Mouse (Mus musculus) liver, embryonic 14.5 days (tissue): ENCODE measurements around the gene Dlx1. TPM values are rescaled to one million over a fixed set of nuclear protein-coding genes. Genes with fewer than 3 reads are reported as not detected.

ENCODE experiments used
- ATAC-seq: fragments of 200-750 bp; cut with Nextera tagmentation; 2 replicates; pipeline ENCODE4 v1.8.0; 2017; ENCODE audit warnings: moderate number of reproducible peaks, mild to moderate bottlenecking, moderate library complexity; ENCODE audit not compliant: insufficient read depth
- DNase-seq, 3 experiments: peaks; one replicate each; pipeline ENCODE4 v3.0.0-alpha.2; 2012 to 2013; ENCODE audit warnings: low read depth in 3 of 3, low spot score in 3 of 3
- H3K27ac ChIP-seq: fragments of 300-500 bp; sonication (generic); 2 replicates; pipeline ENCODE4 v1.5.1; 2014; ENCODE audit warnings: moderate library complexity, mild to moderate bottlenecking, control low read depth, inconsistent platforms
- H3K27me3 ChIP-seq: fragments of 300-500 bp; sonication (generic); 2 replicates; pipeline ENCODE4 v1.6.1; 2014; ENCODE audit warnings: mild to moderate bottlenecking, low read length, moderate library complexity; ENCODE audit not compliant: control insufficient read depth, insufficient read depth
- H3K36me3 ChIP-seq: fragments of 300-500 bp; sonication (generic); replicated peaks from 2 replicates; pipeline ENCODE4 v1.6.1; 2014; ENCODE audit warnings: low read depth; ENCODE audit not compliant: control insufficient read depth, insufficient read depth
- H3K4me1 ChIP-seq, 2 experiments: fragments of 200-500 bp in 1 of 2; fragments of 300-500 bp in 1 of 2; sonication (generic) in 1 of 2; replicated peaks; 2 replicates each; pipeline ENCODE4 v1.6.1; 2012 to 2014; ENCODE audit warnings: antibody characterized with exemption in 1 of 2, inconsistent platforms in 1 of 2, low read length in 1 of 2; ENCODE audit not compliant: control insufficient read depth in 2 of 2, insufficient read depth in 2 of 2
- H3K4me2 ChIP-seq: fragments of 300-500 bp; sonication (generic); 2 replicates; pipeline ENCODE4 v1.6.1; 2014; ENCODE audit warnings: low read depth, mild to moderate bottlenecking, control low read depth, moderate library complexity
- H3K4me3 ChIP-seq, 2 experiments: fragments of 200-500 bp in 1 of 2; fragments of 300-500 bp in 1 of 2; sonication (generic) in 1 of 2; 2 replicates each; pipeline ENCODE4 v1.5.1; 2012 to 2014; ENCODE audit warnings: low read depth in 2 of 2, low read length in 2 of 2, mild to moderate bottlenecking in 2 of 2, control low read depth in 1 of 2, inconsistent platforms in 1 of 2, moderate library complexity in 1 of 2; ENCODE audit not compliant: insufficient read depth in 1 of 2
- H3K9ac ChIP-seq: fragments of 300-500 bp; sonication (generic); replicated peaks from 2 replicates; pipeline ENCODE4 v1.6.1; 2014; ENCODE audit warnings: mild to moderate bottlenecking, control low read depth, moderate library complexity
- H3K9me3 ChIP-seq: fragments of 300-500 bp; sonication (generic); 2 replicates; pipeline ENCODE4 v1.6.1; 2016; ENCODE audit warnings: low read length, mixed read lengths; ENCODE audit not compliant: control insufficient read depth
- CTCF ChIP-seq: IDR thresholded peaks from 2 replicates; pipeline ENCODE4 v1.5.1; 2016; ENCODE audit warnings: antibody characterized with exemption, low read depth, control low read depth
- EP300 ChIP-seq: IDR thresholded peaks from 2 replicates; pipeline ENCODE4 v1.6.1; 2016; ENCODE audit warnings: antibody characterized with exemption, low read depth
- WGBS: fragments of 180-500 bp; shearing (Covaris S2); extraction: QIAGEN DNeasy Blood & Tissue Kit; methylation state at CpG from one replicate; pipeline ENCODE4 v1.1.7; 2014; ENCODE audit not compliant: insufficient replicate concordance; 5-methylcytosine and 5-hydroxymethylcytosine counted together
- polyA plus RNA-seq, 2 experiments: library from polyadenylated mRNA; depleted of rRNA in 1 of 2; stranded (reverse) in 1 of 2; unstranded in 1 of 2; fragments of >200 nt; fragmentation: Nextera tagmentation in 1 of 2; extraction: Ambion mirVana in 1 of 2; gene quantifications; 2 replicates each; pipeline versions ENCODE4 v1.2.1 to v1.2.3; 2012 to 2014

The Dlx1 gene
- polyA plus RNA-seq, 2 experiments, result 0.07 TPM; not detected in 1

DNA sequence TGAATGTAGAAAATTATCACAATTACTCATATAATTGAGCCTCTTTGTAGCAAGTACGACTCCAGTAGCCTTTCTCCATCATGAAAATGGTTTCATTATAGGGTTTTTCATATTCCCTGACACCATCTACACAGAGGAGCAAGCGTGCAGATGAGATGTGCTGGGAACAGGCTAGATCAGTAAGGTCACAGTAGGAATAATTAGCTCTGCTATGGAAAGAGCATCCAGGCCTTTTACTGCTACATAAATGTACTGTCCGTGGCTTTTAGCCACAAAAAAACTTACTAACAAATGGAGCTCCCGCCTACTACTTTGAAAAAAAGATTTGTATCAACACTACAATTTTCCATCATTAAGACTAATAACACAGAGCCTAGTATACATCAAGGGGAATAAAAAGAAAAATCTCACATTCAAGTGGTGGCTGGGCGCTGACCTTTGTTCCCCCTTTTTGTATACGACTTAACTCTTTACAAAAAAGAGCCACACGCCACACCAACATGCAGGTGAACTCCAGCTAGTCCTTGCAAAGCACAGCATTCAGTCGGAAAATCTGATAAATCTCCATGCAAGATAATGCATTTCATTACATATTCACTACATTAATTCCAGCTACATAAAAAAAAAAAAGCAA is 10.3 kb upstream of the Dlx1 start:
- H3K27me3 ChIP-seq, result no peaks in the 10 kb centered on the region
- no peak for TF ChIP-seq EP300
- no peak for TF ChIP-seq CTCF
- no peaks in the 10 kb centered on the region for H3K36me3 ChIP-seq
- WGBS, result 75% methylated on average over 8 of the region's 8 CpGs
- no peak overlapping the region for H3K4me2 ChIP-seq
- DNase-seq, result no peak
- no peaks in the 10 kb centered on the region for H3K9me3 ChIP-seq
- no peak overlapping the region for H3K9ac ChIP-seq
- H3K4me3 ChIP-seq, result no peak overlapping the region
- H3K27ac ChIP-seq, result no peak overlapping the region
- no peaks in the 10 kb centered on the region for H3K4me1 ChIP-seq
- no peak for ATAC-seq

DNA sequence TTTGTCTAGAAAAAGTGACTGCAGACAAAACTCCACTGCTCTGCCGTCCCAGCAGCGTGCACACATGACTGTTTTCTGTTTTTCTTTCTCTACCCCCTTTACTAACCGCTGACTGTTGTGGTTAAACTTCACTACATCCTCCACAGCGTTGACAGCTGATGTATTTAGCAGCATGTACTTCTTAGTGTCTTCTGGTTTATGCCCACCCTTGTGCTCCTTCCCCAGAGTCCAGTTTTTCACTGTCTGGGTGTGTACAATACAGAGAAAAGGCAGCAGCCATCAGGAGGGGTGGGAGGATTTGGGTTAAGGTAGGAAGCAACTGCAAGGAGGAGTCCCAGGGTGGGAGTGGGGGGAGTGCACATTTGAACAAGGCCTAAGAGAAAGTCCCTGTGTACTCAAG is 5.0 kb upstream of the Dlx1 start:
- TF ChIP-seq CTCF, result no peak
- no peak for TF ChIP-seq EP300
- H3K9ac ChIP-seq, result no peak overlapping the region
- H3K36me3 ChIP-seq, result no peaks in the 10 kb centered on the region
- H3K9me3 ChIP-seq, result no peaks in the 10 kb centered on the region
- no peak overlapping the region for H3K4me3 ChIP-seq
- no peak overlapping the region for H3K27ac ChIP-seq
- 25% methylated on average over 4 of the region's 4 CpGs for WGBS
- peaks cover 49% of the 10 kb centered on the region for H3K27me3 ChIP-seq
- H3K4me1 ChIP-seq, result no peaks in the 10 kb centered on the region; a peak in 1 of 4 replicates
- no peak for ATAC-seq
- no peak overlapping the region for H3K4me2 ChIP-seq
- no peak for DNase-seq

DNA sequence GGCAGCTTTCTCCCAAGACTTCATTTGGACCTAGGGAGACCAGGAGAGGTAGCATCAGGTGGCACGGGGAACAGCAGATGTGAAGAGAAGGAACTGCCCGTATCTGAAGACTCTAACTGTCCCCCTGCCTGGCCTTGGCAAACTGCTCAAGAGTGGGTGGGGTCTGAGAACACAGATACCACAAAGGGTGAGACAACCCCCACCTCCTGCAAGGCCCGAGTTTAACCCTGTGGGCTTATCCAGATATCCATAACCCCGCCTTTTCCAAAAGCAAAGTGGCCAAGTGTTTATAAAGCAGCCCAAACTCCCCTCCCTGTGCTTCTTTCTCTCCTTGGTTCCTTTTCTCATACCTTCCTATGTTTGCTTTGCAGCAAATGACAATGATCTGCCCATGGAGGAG is 4.5 kb upstream of the Dlx1 start:
- Histone ChIP-seq H3K4me1 (no peaks in the 10 kb centered on the region; a peak in 1 of 4 replicates), H3K9ac (no peak overlapping the region), H3K36me3 (no peaks in the 10 kb centered on the region), H3K27ac (no peak overlapping the region), H3K9me3 (no peaks in the 10 kb centered on the region), H3K4me2 (no peak overlapping the region), H3K27me3 (peaks cover 54% of the 10 kb centered on the region), H3K4me3 (no peak overlapping the region)
- no peak for DNase-seq
- no peak for TF ChIP-seq EP300
- TF ChIP-seq CTCF, result no peak
- ATAC-seq, result no peak
- WGBS, result 15% methylated on average over 4 of the region's 4 CpGs

DNA sequence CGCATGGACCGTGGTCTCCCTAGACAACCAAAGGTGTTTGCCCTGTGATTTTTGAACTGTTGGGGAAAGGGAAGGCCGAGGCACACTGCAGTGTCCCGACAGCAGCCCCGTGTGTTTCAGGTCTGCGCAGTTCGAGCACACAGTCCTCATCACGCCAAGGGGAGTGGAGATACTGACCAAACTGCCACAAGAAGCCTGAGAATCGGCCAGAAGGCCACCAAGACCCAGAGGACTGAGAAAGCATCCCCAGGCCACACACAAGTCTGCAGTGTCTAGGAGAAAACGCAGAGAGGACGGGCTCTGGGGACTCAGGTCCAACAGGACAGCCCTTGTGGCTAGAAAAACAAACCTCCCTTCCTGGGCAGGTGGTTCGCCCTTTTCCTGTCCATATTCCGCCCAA is 3.1 kb upstream of the Dlx1 start:
- DNase-seq (no peak), ATAC-seq (no peak)
- Histone ChIP-seq H3K4me1 (no peaks in the 10 kb centered on the region; a peak in 1 of 4 replicates), H3K4me2 (no peak overlapping the region), H3K9me3 (no peaks in the 10 kb centered on the region), H3K27ac (no peak overlapping the region), H3K4me3 (no peak overlapping the region), H3K9ac (no peak overlapping the region), H3K27me3 (peaks cover 68% of the 10 kb centered on the region), H3K36me3 (no peaks in the 10 kb centered on the region)
- WGBS, result 34% methylated on average over 13 of the region's 13 CpGs
- TF ChIP-seq CTCF (no peak), EP300 (no peak)

DNA sequence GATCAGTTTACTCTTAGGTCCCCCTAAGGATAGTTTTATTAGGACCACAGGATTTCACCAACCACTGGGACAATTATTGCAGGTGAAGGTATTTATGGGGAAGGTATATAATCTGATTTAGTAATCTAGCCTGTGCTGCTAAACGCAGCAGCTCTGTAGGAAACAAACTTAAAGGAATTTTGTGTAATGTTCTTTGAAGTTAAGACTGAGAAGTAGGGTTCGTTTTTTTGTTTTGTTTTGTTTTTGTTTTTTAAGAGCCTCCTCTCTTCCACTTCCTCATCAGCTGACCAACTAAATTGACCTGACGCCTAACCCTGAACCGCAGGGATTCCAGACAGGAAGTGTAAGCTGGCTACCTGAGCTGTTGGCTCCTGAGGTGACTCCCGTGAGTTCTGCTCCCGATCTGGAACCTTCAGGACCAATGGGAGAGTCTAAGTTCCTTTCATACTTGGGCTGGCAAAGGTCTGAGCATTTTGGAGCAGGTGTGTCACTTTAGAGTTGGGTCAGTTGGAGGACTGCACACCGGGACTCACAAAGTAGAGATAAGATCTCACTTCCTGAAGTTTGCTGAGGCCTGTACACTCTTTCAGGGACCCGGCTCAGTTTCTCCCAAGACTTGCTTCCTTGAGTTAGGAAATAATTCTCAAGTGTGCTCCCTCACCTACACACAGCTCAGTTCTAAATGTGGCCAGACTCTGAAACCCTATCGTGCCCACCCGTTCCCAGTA is 1.2 kb upstream of the Dlx1 start:
- H3K4me2 ChIP-seq, result no peak overlapping the region
- 4% methylated on average over 10 of the region's 10 CpGs for WGBS
- no peak for DNase-seq

More for the DNA sequence above, 1.2 kb upstream of the Dlx1 start:
- no peak for ATAC-seq
- H3K9me3 ChIP-seq, result no peaks in the 10 kb centered on the region
- no peak overlapping the region for H3K27ac ChIP-seq
- no peak overlapping the region for H3K9ac ChIP-seq
- no peaks in the 10 kb centered on the region for H3K36me3 ChIP-seq
- no peaks in the 10 kb centered on the region; a peak in 1 of 4 replicates for H3K4me1 ChIP-seq
- H3K4me3 ChIP-seq, result no peak overlapping the region
- TF ChIP-seq CTCF (no peak), EP300 (no peak)
- H3K27me3 ChIP-seq, result peaks cover 88% of the 10 kb centered on the region
